Mouse (Mus musculus) lung, embryonic 14.5 days (tissue): ENCODE measurements around the gene Ptpa. TPM values are rescaled to one million over a fixed set of nuclear protein-coding genes. Genes with fewer than 3 reads are reported as not detected.

Source experiments
- ATAC-seq: fragments of 200-750 bp; cut with Nextera tagmentation; 2 replicates; pipeline ENCODE4 v1.8.0; 2017; ENCODE audit warnings: mild to moderate bottlenecking, moderate TSS enrichment, moderate library complexity; ENCODE audit not compliant: insufficient read depth
- DNase-seq: peaks from one replicate; pipeline ENCODE4 v3.0.0-alpha.2; 2015
- H3K27ac ChIP-seq: fragments of 300-500 bp; sonication (generic); 2 replicates; pipeline ENCODE4 v1.5.1; 2014; ENCODE audit warnings: low read depth, mild to moderate bottlenecking, moderate library complexity
- H3K27me3 ChIP-seq: fragments of 300-500 bp; sonication (generic); 2 replicates; pipeline ENCODE4 v1.6.1; 2014; ENCODE audit warnings: low read length, control low read depth; ENCODE audit not compliant: insufficient read depth
- H3K36me3 ChIP-seq: fragments of 300-500 bp; sonication (generic); 2 replicates; pipeline ENCODE4 v1.6.1; 2014; ENCODE audit warnings: control low read depth; ENCODE audit not compliant: insufficient read depth
- H3K4me1 ChIP-seq: fragments of 300-500 bp; sonication (generic); 2 replicates; pipeline ENCODE4 v1.6.1; 2014; ENCODE audit warnings: antibody characterized with exemption, control low read depth; ENCODE audit not compliant: insufficient read depth
- H3K4me2 ChIP-seq: fragments of 300-500 bp; sonication (generic); 2 replicates; pipeline ENCODE4 v1.6.1; 2014; ENCODE audit warnings: mild to moderate bottlenecking
- H3K4me3 ChIP-seq: fragments of 300-500 bp; sonication (generic); 2 replicates; pipeline ENCODE4 v1.5.1; 2014; ENCODE audit warnings: low read depth, low read length
- H3K9ac ChIP-seq: fragments of 300-500 bp; sonication (generic); 2 replicates; pipeline ENCODE4 v1.6.1; 2014
- H3K9me3 ChIP-seq: fragments of 300-500 bp; sonication (generic); 2 replicates; pipeline ENCODE4 v1.6.1; 2016; ENCODE audit warnings: low read depth, low read length, control low read depth
- CTCF ChIP-seq: IDR thresholded peaks from 2 replicates; pipeline ENCODE4 v1.5.1; 2016; ENCODE audit warnings: antibody characterized with exemption, low read depth
- WGBS: fragments of 180-500 bp; shearing (Covaris S2); extraction: QIAGEN DNeasy Blood & Tissue Kit; methylation state at CpG from one replicate; pipeline ENCODE4 v1.1.7; 2014; 5-methylcytosine and 5-hydroxymethylcytosine counted together
- polyA plus RNA-seq: library from polyadenylated mRNA; unstranded; fragments of >200 nt; fragmentation: Nextera tagmentation; extraction: Ambion mirVana; gene quantifications from 2 replicates; pipeline ENCODE4 v1.2.1, GENCODE M21; 2014

The Ptpa gene
- polyA plus RNA-seq, 1 experiment from 2014 or later, result 95.5 TPM

- Histone ChIP-seq H3K4me3 (peak overlapping the region; percentile 96), H3K4me2 (peak overlapping the region; percentile 99), H3K27me3 (no peaks in the 10 kb centered on the region), H3K27ac (peak overlapping the region; percentile 100), H3K9ac (peak overlapping the region; percentile 98), H3K36me3 (no peaks in the 10 kb centered on the region), H3K9me3 (no peaks in the 10 kb centered on the region), H3K4me1 (peaks cover 26% of the 10 kb centered on the region)
- DNase-seq (peak; percentile 61), ATAC-seq (no peak)
- WGBS, result 9% methylated on average over 8 of the region's 8 CpGs
- no peak for TF ChIP-seq CTCF
Observed at GRCm38 (mm10) chr2:30471051-30471450, 55.2 kb downstream of the Ptpa start.

- Histone ChIP-seq H3K9ac (peak overlapping the region; percentile 98), H3K4me3 (peak overlapping the region; percentile 96), H3K9me3 (no peaks in the 10 kb centered on the region), H3K27me3 (no peaks in the 10 kb centered on the region), H3K27ac (peak overlapping the region; percentile 100), H3K4me1 (peaks cover 18% of the 10 kb centered on the region), H3K4me2 (peak overlapping the region; percentile 99), H3K36me3 (no peaks in the 10 kb centered on the region)
- DNase-seq (peak; percentile 93), ATAC-seq (peak; percentile 40)
- WGBS, result under 1% methylated on average over 45 of the region's 51 CpGs
- TF ChIP-seq CTCF, result no peak
Observed at GRCm38 (mm10) chr2:30471795-30472720, 56.2 kb downstream of the Ptpa start.

GRCm38 (mm10) chr2:30472731-30473351 is 57.0 kb downstream of the Ptpa start:
- no peaks in the 10 kb centered on the region for H3K9me3 ChIP-seq
- H3K27me3 ChIP-seq, result no peaks in the 10 kb centered on the region
- H3K27ac ChIP-seq, result peak overlapping the region; percentile 100
- WGBS, result under 1% methylated on average over 60 of the region's 60 CpGs
- ATAC-seq (no peak), DNase-seq (peak; percentile 61)
- peaks cover 15% of the 10 kb centered on the region for H3K4me1 ChIP-seq
- no peaks in the 10 kb centered on the region for H3K36me3 ChIP-seq
- no peak for TF ChIP-seq CTCF
- H3K9ac ChIP-seq, result peak overlapping the region; percentile 98
- H3K4me3 ChIP-seq, result peak overlapping the region; percentile 96
- peak overlapping the region; percentile 99 for H3K4me2 ChIP-seq

- ATAC-seq (peak; percentile 4), DNase-seq (peak; percentile 72)
- H3K4me3 ChIP-seq, result peak overlapping the region; percentile 96
- H3K27me3 ChIP-seq, result no peaks in the 10 kb centered on the region
- peak overlapping the region; percentile 98 for H3K9ac ChIP-seq
- H3K4me1 ChIP-seq, result peaks cover 15% of the 10 kb centered on the region
- H3K36me3 ChIP-seq, result no peaks in the 10 kb centered on the region
- H3K27ac ChIP-seq, result peak overlapping the region; percentile 100
- H3K4me2 ChIP-seq, result peak overlapping the region; percentile 99
- WGBS, result under 1% methylated on average over 77 of the region's 80 CpGs
- H3K9me3 ChIP-seq, result no peaks in the 10 kb centered on the region
- TF ChIP-seq CTCF, result no peak
Observed at GRCm38 (mm10) chr2:30473431-30474031, 57.7 kb downstream of the Ptpa start.

GRCm38 (mm10) chr2:30474039-30474438 is 58.2 kb downstream of the Ptpa start, which contains the start of gene Ier5l:
Gene Ier5l (minus strand): TSS chr2:30474219.
- peak within 1 kb of the TSS; percentile 100 for H3K27ac ChIP-seq
- H3K36me3 ChIP-seq, result no peaks in the 10 kb centered on the region
- H3K9me3 ChIP-seq, result no peaks in the 10 kb centered on the region
- peaks cover 13% of the 10 kb centered on the region for H3K4me1 ChIP-seq
- peak within 1 kb of the TSS; percentile 98 for H3K9ac ChIP-seq
- WGBS, result under 1% methylated on average over 37 of the region's 37 CpGs
- peak within 1 kb of the TSS; percentile 99 for H3K4me2 ChIP-seq
- no peak; the same call in 1 of the 2 replicates for TF ChIP-seq CTCF
- DNase-seq (peak; percentile 98), ATAC-seq (peak; percentile 88)
- no peaks in the 10 kb centered on the region for H3K27me3 ChIP-seq
- H3K4me3 ChIP-seq, result peak within 1 kb of the TSS; percentile 96

- peaks cover 11% of the 10 kb centered on the region for H3K4me1 ChIP-seq
- H3K27ac ChIP-seq, result peak overlapping the region; percentile 78
- no peaks in the 10 kb centered on the region for H3K9me3 ChIP-seq
- H3K4me3 ChIP-seq, result peak overlapping the region; percentile 96
- H3K36me3 ChIP-seq, result no peaks in the 10 kb centered on the region
- H3K9ac ChIP-seq, result peak overlapping the region; percentile 54
- H3K4me2 ChIP-seq, result peak overlapping the region; percentile 99
- no peak for TF ChIP-seq CTCF
- ATAC-seq, result no peak
- no peak for DNase-seq
- H3K27me3 ChIP-seq, result no peaks in the 10 kb centered on the region
- WGBS, result 24% methylated on average over 4 of the region's 4 CpGs
Observed at GRCm38 (mm10) chr2:30474776-30475175, 58.9 kb downstream of the Ptpa start.
